Mouse (Mus musculus) midbrain, embryonic 11.5 days (tissue): ENCODE data around the gene Rcbtb1. TPM values are rescaled to one million over a fixed set of nuclear protein-coding genes. Genes with fewer than 3 reads are reported as not detected.
"Not testable (repeated sequence)": the region's sequence is repeated elsewhere in the genome, so short reads cannot be mapped to it uniquely, and the experiment has no call there.

ENCODE experiments used
- ATAC-seq: fragments of 200-750 bp; cut with Nextera tagmentation; 2 replicates; pipeline ENCODE4 v1.8.0; 2017; ENCODE audit warnings: moderate TSS enrichment, moderate library complexity; ENCODE audit not compliant: low FRiP score
- DNase-seq: peaks from one replicate; pipeline ENCODE4 v3.0.0; 2015; ENCODE audit warnings: low spot score; ENCODE audit errors: missing footprints
- H3K27ac ChIP-seq: fragments of 300-500 bp; sonication (generic); 2 replicates; pipeline ENCODE4 v1.5.1; 2014; ENCODE audit warnings: low read depth, low read length
- H3K27me3 ChIP-seq: fragments of 300-500 bp; sonication (generic); 2 replicates; pipeline ENCODE4 v1.6.1; 2014; ENCODE audit warnings: mild to moderate bottlenecking, low read length, moderate library complexity, mixed read lengths; ENCODE audit not compliant: control insufficient read depth, insufficient read depth
- H3K36me3 ChIP-seq: fragments of 300-500 bp; sonication (generic); 2 replicates; pipeline ENCODE4 v1.6.1; 2014; ENCODE audit warnings: mild to moderate bottlenecking, low read length, moderate library complexity, mixed read lengths; ENCODE audit not compliant: control insufficient read depth, insufficient read depth
- H3K4me1 ChIP-seq: fragments of 300-500 bp; sonication (generic); 2 replicates; pipeline ENCODE4 v1.6.1; 2014; ENCODE audit warnings: low read length; ENCODE audit not compliant: control insufficient read depth, insufficient read depth
- H3K4me2 ChIP-seq: fragments of 300-500 bp; sonication (generic); 2 replicates; pipeline ENCODE4 v1.6.1; 2014; ENCODE audit warnings: mild to moderate bottlenecking, moderate library complexity
- H3K4me3 ChIP-seq: fragments of 300-500 bp; sonication (generic); 2 replicates; pipeline ENCODE4 v1.5.1; 2014; ENCODE audit warnings: low read depth, low read length
- H3K9ac ChIP-seq: fragments of 300-500 bp; sonication (generic); 2 replicates; pipeline ENCODE4 v1.6.1; 2014; ENCODE audit warnings: low read length
- H3K9me3 ChIP-seq: fragments of 300-500 bp; sonication (generic); 2 replicates; pipeline ENCODE4 v1.6.1; 2016; ENCODE audit warnings: low read length; ENCODE audit not compliant: control insufficient read depth
- WGBS: fragments of 180-500 bp; shearing (Covaris S2); extraction: QIAGEN DNeasy Blood & Tissue Kit; methylation state at CpG from one replicate; pipeline ENCODE4 v1.1.7; 2014; 5-methylcytosine and 5-hydroxymethylcytosine counted together
- polyA plus RNA-seq: library from polyadenylated mRNA; unstranded; fragments of >200 nt; fragmentation: Nextera tagmentation; extraction: Ambion mirVana; gene quantifications from 2 replicates; pipeline ENCODE4 v1.2.1, GENCODE M21; 2014

Gene Rcbtb1
- polyA plus RNA-seq, 1 experiment from 2014 or later, result 104 TPM

GRCm38 (mm10) chr14:59250350-59250749 lies 49.3 kb downstream of the Rcbtb1 start:
- not testable (repeated sequence) for H3K27me3 ChIP-seq, H3K4me2 ChIP-seq, H3K27ac ChIP-seq, H3K9ac ChIP-seq, H3K4me1 ChIP-seq, DNase-seq, H3K9me3 ChIP-seq, ATAC-seq, H3K36me3 ChIP-seq, H3K4me3 ChIP-seq
- 71% methylated on average over 5 of the region's 5 CpGs for WGBS

GRCm38 (mm10) chr14:59255861-59256260 lies 54.9 kb downstream of the Rcbtb1 start:
- not testable (repeated sequence) for ATAC-seq, H3K4me3 ChIP-seq, DNase-seq, H3K4me2 ChIP-seq, H3K27ac ChIP-seq, H3K4me1 ChIP-seq, H3K9me3 ChIP-seq, H3K9ac ChIP-seq, H3K36me3 ChIP-seq, H3K27me3 ChIP-seq
- WGBS, result 96% methylated on average over 1 of the region's 1 CpGs

DNA sequence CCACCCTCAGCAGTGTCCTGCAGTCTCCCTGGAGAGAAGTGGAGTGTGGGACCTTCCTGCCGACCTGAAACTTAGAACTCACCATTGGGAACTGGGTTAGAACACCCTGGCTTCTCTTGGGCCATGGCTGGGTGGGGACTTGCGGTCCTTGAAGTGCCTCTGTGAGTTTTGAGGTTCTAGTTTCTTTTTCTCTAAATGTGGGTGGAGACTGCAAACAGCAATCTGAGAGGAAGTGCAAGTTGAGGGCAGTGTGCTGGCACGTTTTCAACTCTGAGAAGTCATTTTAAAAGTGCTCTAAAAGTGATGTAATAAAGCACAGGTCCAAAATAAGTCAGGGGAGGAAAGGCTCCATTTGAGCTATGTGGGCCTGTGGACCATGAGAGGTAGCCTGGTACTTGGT lies 59.0 kb downstream of the Rcbtb1 start, which contains the start of gene Gm6904:
Gene Gm6904 (minus strand): TSS at position 161 of the 400 bp plus-strand sequence.
- H3K4me1 ChIP-seq, result no peaks in the 10 kb centered on the region
- H3K27me3 ChIP-seq, result no peaks in the 10 kb centered on the region
- ATAC-seq (no peak), DNase-seq (no peak)
- no peaks in the 10 kb centered on the region for H3K9me3 ChIP-seq
- no peak within 1 kb of the TSS for H3K9ac ChIP-seq
- no peak within 1 kb of the TSS for H3K27ac ChIP-seq
- WGBS, result 82% methylated on average over 3 of the region's 3 CpGs
- no peak within 1 kb of the TSS for H3K4me2 ChIP-seq
- H3K36me3 ChIP-seq, result no peaks in the 10 kb centered on the region
- no peak within 1 kb of the TSS for H3K4me3 ChIP-seq

- not testable (repeated sequence) for H3K27ac ChIP-seq, ATAC-seq, H3K9me3 ChIP-seq, H3K4me2 ChIP-seq, H3K4me1 ChIP-seq, H3K36me3 ChIP-seq, H3K27me3 ChIP-seq, H3K4me3 ChIP-seq, DNase-seq, H3K9ac ChIP-seq
- 79% methylated on average over 4 of the region's 4 CpGs for WGBS
Measured at GRCm38 (mm10) chr14:59274961-59275360, 74.0 kb downstream of the Rcbtb1 start.

Other genes starting within 250 kb of the Rcbtb1 start
- gene 1700129C05Rik, start 58.3 kb upstream of the Rcbtb1 start, polyA plus RNA-seq, result not detected in 2 replicates
- not detected in 2 replicates for gene Gm5142, start 22.5 kb upstream of the Rcbtb1 start, polyA plus RNA-seq
- not detected in 2 replicates for gene Gm6904, start 59.0 kb downstream of the Rcbtb1 start, polyA plus RNA-seq
- not detected in 2 replicates for gene Phf11a, start 96.3 kb downstream of the Rcbtb1 start, polyA plus RNA-seq
- gene Phf11b, start 140.1 kb downstream of the Rcbtb1 start, polyA plus RNA-seq, result 0.22 and 0.48 TPM in 2 replicates
- 0.14 and 0.18 TPM in 2 replicates for gene Phf11d, start 164.3 kb downstream of the Rcbtb1 start, polyA plus RNA-seq
- gene Phf11c, start 194.2 kb downstream of the Rcbtb1 start, polyA plus RNA-seq, result 0.45 and 0.63 TPM in 2 replicates
- gene Setdb2, start 239.7 kb downstream of the Rcbtb1 start, polyA plus RNA-seq, result 13.1 and 13.7 TPM in 2 replicates
- gene Cab39l, start 239.8 kb downstream of the Rcbtb1 start, polyA plus RNA-seq, result 47.0 and 47.3 TPM in 2 replicates